Mouse (Mus musculus): ENCODE data around the gene Abcc8.

Abcc8 gene

GRCm38 (mm10) chr7:46110079-46110478, 69.8 kb downstream of the Abcc8 start:
- DNase-seq (ENCODE audit: low read depth, low spot score), result no peak

- DNase-seq (ENCODE audit: low read depth, low spot score), result no peak
Observed at GRCm38 (mm10) chr7:46105484-46105883, 74.3 kb downstream of the Abcc8 start.

GRCm38 (mm10) chr7:46104256-46104915, 75.4 kb downstream of the Abcc8 start:
- DNase-seq (ENCODE audit: low read depth, low spot score), result no peak

GRCm38 (mm10) chr7:46103771-46104170, 76.1 kb downstream of the Abcc8 start:
- DNase-seq (ENCODE audit: low read depth, low spot score), result no peak

GRCm38 (mm10) chr7:46103075-46103591, 76.7 kb downstream of the Abcc8 start:
- no peak for DNase-seq (ENCODE audit: low read depth, low spot score)

- peak; percentile 72 for DNase-seq (ENCODE audit: low read depth, low spot score)
Observed at GRCm38 (mm10) chr7:46100563-46100962, 79.3 kb downstream of the Abcc8 start, which contains the start of gene Kcnj11. TSS of gene Kcnj11 (minus strand) at chr7:46100764.

GRCm38 (mm10) chr7:46099682-46100081, 80.2 kb downstream of the Abcc8 start:
- no peak for DNase-seq (ENCODE audit: low read depth, low spot score)

GRCm38 (mm10) chr7:46098919-46099286, 80.9 kb downstream of the Abcc8 start:
- no peak for DNase-seq (ENCODE audit: low read depth, low spot score)

- no peak for DNase-seq (ENCODE audit: low read depth, low spot score)
Observed at GRCm38 (mm10) chr7:46098221-46098918, 81.5 kb downstream of the Abcc8 start.

GRCm38 (mm10) chr7:46097319-46097783, 82.5 kb downstream of the Abcc8 start:
- no peak for DNase-seq (ENCODE audit: low read depth, low spot score)

- peak; percentile 59 for DNase-seq (ENCODE audit: low read depth, low spot score)
Observed at GRCm38 (mm10) chr7:46096136-46096535, 83.7 kb downstream of the Abcc8 start.

- DNase-seq (ENCODE audit: low read depth, low spot score), result no peak
Observed at GRCm38 (mm10) chr7:46092803-46093202, 87.0 kb downstream of the Abcc8 start.

- DNase-seq (ENCODE audit: low read depth, low spot score), result no peak
Observed at GRCm38 (mm10) chr7:46088241-46088640, 91.6 kb downstream of the Abcc8 start.

GRCm38 (mm10) chr7:46086378-46086777, 93.5 kb downstream of the Abcc8 start:
- no peak for DNase-seq (ENCODE audit: low read depth, low spot score)

- no peak for DNase-seq (ENCODE audit: low read depth, low spot score)
Observed at GRCm38 (mm10) chr7:46084839-46085513, 94.9 kb downstream of the Abcc8 start.

- no peak for DNase-seq (ENCODE audit: low read depth, low spot score)
Observed at GRCm38 (mm10) chr7:46084024-46084423, 95.8 kb downstream of the Abcc8 start.

GRCm38 (mm10) chr7:46077675-46078074, 102.2 kb downstream of the Abcc8 start:
- DNase-seq (ENCODE audit: low read depth, low spot score), result no peak

- no peak for DNase-seq (ENCODE audit: low read depth, low spot score)
Observed at GRCm38 (mm10) chr7:46076844-46077243, 103.0 kb downstream of the Abcc8 start.

- DNase-seq (ENCODE audit: low read depth, low spot score), result no peak
Observed at GRCm38 (mm10) chr7:46068831-46069230, 111.0 kb downstream of the Abcc8 start.

GRCm38 (mm10) chr7:46063296-46063695, 116.5 kb downstream of the Abcc8 start:
- DNase-seq (ENCODE audit: low read depth, low spot score), result no peak

- no peak for DNase-seq (ENCODE audit: low read depth, low spot score)
Observed at GRCm38 (mm10) chr7:46061614-46062013, 118.2 kb downstream of the Abcc8 start.

- no peak for DNase-seq (ENCODE audit: low read depth, low spot score)
Observed at GRCm38 (mm10) chr7:46060688-46061087, 119.1 kb downstream of the Abcc8 start.
